Mouse (Mus musculus): ENCODE data around the gene Ankrd40. TPM values are rescaled to one million over a fixed set of nuclear protein-coding genes. Genes with fewer than 3 reads are reported as not detected.

The Ankrd40 gene
- polyA plus RNA-seq, 1 experiment from 2014 or later, result 59.2 TPM

- H3K4me1 ChIP-seq (ENCODE audit: control insufficient read depth in 2 of 2, insufficient read depth in 2 of 2, low read length in 2 of 2), result no peaks in the 10 kb centered on the region
- WGBS, result 52% methylated on average over 2 of the region's 2 CpGs
- no peaks in the 10 kb centered on the region for H3K36me3 ChIP-seq (ENCODE audit: control insufficient read depth, insufficient read depth, low read length)
- no peak overlapping the region for H3K4me3 ChIP-seq (ENCODE audit: control insufficient read depth in 1 of 2, insufficient read depth in 1 of 2, low read depth in 1 of 2, low read length in 2 of 2)
- H3K27me3 ChIP-seq (ENCODE audit: control insufficient read depth, insufficient read depth, low read length), result no peaks in the 10 kb centered on the region; the same call in 1 of the 2 replicates
- no peak overlapping the region for H3K9ac ChIP-seq (ENCODE audit: low read length)
- H3K9me3 ChIP-seq (ENCODE audit: control insufficient read depth, low read length), result no peaks in the 10 kb centered on the region
- no peak overlapping the region for H3K27ac ChIP-seq (replicated peaks in 1 of 2; ENCODE audit: control insufficient read depth in 1 of 2, insufficient read depth in 1 of 2, low read depth in 2 of 2, low read length in 2 of 2)
- H3K4me2 ChIP-seq (ENCODE audit: low read length), result no peak overlapping the region
- no peak for ATAC-seq (ENCODE audit: insufficient number of reproducible peaks, insufficient read depth, low FRiP score, low read depth)
These were observed 51.3 kb downstream of the Ankrd40 start for GRCm38 (mm10) chr11:94379061-94379460.

- H3K4me2 ChIP-seq (ENCODE audit: low read length), result no peak overlapping the region
- H3K36me3 ChIP-seq (ENCODE audit: control insufficient read depth, insufficient read depth, low read length), result no peaks in the 10 kb centered on the region
- H3K4me1 ChIP-seq (ENCODE audit: control insufficient read depth in 2 of 2, insufficient read depth in 2 of 2, low read length in 2 of 2), result no peaks in the 10 kb centered on the region
- H3K27me3 ChIP-seq (ENCODE audit: control insufficient read depth, insufficient read depth, low read length), result no peaks in the 10 kb centered on the region
- WGBS, result 57% methylated on average over 8 of the region's 8 CpGs
- no peak overlapping the region for H3K9ac ChIP-seq (ENCODE audit: low read length)
- ATAC-seq (ENCODE audit: insufficient number of reproducible peaks, insufficient read depth, low FRiP score, low read depth), result no peak
- no peak overlapping the region for H3K4me3 ChIP-seq (ENCODE audit: control insufficient read depth in 1 of 2, insufficient read depth in 1 of 2, low read depth in 1 of 2, low read length in 2 of 2)
- H3K9me3 ChIP-seq (ENCODE audit: control insufficient read depth, low read length), result no peaks in the 10 kb centered on the region
- no peak overlapping the region for H3K27ac ChIP-seq (replicated peaks in 1 of 2; ENCODE audit: control insufficient read depth in 1 of 2, insufficient read depth in 1 of 2, low read depth in 2 of 2, low read length in 2 of 2)
These were observed 51.9 kb downstream of the Ankrd40 start for GRCm38 (mm10) chr11:94379736-94380135.

- 13% methylated on average over 12 of the region's 12 CpGs for WGBS
- no peak overlapping the region; the same call in 1 of the 2 replicates for H3K9ac ChIP-seq (ENCODE audit: low read length)
These were observed 58.4 kb downstream of the Ankrd40 start for GRCm38 (mm10) chr11:94385977-94386771.

DNA sequence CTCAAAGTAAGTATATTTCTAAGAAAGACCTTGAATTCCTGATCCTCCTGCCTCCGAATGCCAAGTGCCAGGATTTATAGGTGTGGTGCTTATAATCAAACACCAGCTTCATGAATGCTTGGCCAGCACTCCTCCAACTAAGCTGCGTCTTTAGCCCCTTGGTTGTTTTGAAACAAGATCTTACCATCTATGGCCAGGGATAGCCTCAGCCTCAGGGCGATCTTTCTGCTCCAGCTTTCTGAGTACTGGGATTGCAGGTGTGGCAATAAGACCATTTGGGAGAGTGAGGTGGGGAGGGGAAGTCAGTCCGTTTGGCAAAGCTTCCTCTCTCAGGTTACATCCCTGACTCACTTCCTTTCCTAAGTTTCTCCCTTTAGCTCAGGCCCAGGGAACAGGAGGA, 60.0 kb downstream of the Ankrd40 start:
- no peak overlapping the region for H3K27ac ChIP-seq (replicated peaks in 1 of 2; ENCODE audit: control insufficient read depth in 1 of 2, insufficient read depth in 1 of 2, low read depth in 2 of 2, low read length in 2 of 2)
- H3K4me2 ChIP-seq (ENCODE audit: low read length), result no peak overlapping the region
- H3K9ac ChIP-seq (ENCODE audit: low read length), result no peak overlapping the region
- H3K4me1 ChIP-seq (ENCODE audit: control insufficient read depth in 2 of 2, insufficient read depth in 2 of 2, low read length in 2 of 2), result peaks cover 17% of the 10 kb centered on the region in 2 experiments
- no peak overlapping the region for H3K4me3 ChIP-seq (ENCODE audit: control insufficient read depth in 1 of 2, insufficient read depth in 1 of 2, low read depth in 1 of 2, low read length in 2 of 2)
- no peak for ATAC-seq (ENCODE audit: insufficient number of reproducible peaks, insufficient read depth, low FRiP score, low read depth)
- peaks cover 10% of the 10 kb centered on the region; the same call in 1 of the 2 replicates for H3K27me3 ChIP-seq (ENCODE audit: control insufficient read depth, insufficient read depth, low read length)
- no peaks in the 10 kb centered on the region for H3K36me3 ChIP-seq (ENCODE audit: control insufficient read depth, insufficient read depth, low read length)
- H3K9me3 ChIP-seq (ENCODE audit: control insufficient read depth, low read length), result no peaks in the 10 kb centered on the region
- 61% methylated on average over 4 of the region's 4 CpGs for WGBS

More at GRCm38 (mm10) chr11:94385977-94386771, 58.4 kb downstream of the Ankrd40 start:
- Histone ChIP-seq H3K9me3 (ENCODE audit: control insufficient read depth, low read length) (no peaks in the 10 kb centered on the region), H3K36me3 (ENCODE audit: control insufficient read depth, insufficient read depth, low read length) (no peaks in the 10 kb centered on the region), H3K4me2 (ENCODE audit: low read length) (peak overlapping the region; percentile 35; the same call in 1 of the 2 replicates), H3K27ac (replicated peaks in 1 of 2; ENCODE audit: control insufficient read depth in 1 of 2, insufficient read depth in 1 of 2, low read depth in 2 of 2, low read length in 2 of 2) (no peak overlapping the region), H3K4me3 (ENCODE audit: control insufficient read depth in 1 of 2, insufficient read depth in 1 of 2, low read depth in 1 of 2, low read length in 2 of 2) (no peak overlapping the region), H3K4me1 (ENCODE audit: control insufficient read depth in 2 of 2, insufficient read depth in 2 of 2, low read length in 2 of 2) (peaks cover 10 to 13% of the 10 kb centered on the region in 2 experiments; a peak in 3 of 4 replicates), H3K27me3 (ENCODE audit: control insufficient read depth, insufficient read depth, low read length) (peaks cover 4% of the 10 kb centered on the region; the same call in 1 of the 2 replicates)
- ATAC-seq (ENCODE audit: insufficient number of reproducible peaks, insufficient read depth, low FRiP score, low read depth), result no peak

DNA sequence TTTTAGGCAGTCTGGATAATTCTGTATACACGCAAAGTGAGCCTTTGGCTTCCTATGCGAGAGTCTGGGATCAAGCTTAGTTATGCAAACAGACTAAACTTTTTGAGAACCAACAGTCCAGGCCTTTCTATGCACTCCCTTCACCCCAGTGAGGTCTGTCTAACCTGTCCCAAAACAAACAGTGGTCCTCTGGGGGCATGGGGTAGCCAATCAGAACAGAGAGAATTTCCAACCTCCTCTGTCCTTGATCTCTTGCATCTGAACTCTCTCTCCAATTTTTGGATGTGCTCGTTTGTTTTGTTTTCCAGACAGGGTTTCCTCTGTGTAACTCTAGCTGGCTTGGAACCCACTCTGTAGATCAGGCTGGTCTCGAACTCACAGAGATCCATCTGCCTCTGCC, 61.2 kb downstream of the Ankrd40 start:
- H3K9ac ChIP-seq (ENCODE audit: low read length), result no peak overlapping the region
- H3K4me2 ChIP-seq (ENCODE audit: low read length), result no peak overlapping the region
- no peaks in the 10 kb centered on the region for H3K9me3 ChIP-seq (ENCODE audit: control insufficient read depth, low read length)
- 77% methylated on average over 4 of the region's 4 CpGs for WGBS
- H3K4me1 ChIP-seq (ENCODE audit: control insufficient read depth in 2 of 2, insufficient read depth in 2 of 2, low read length in 2 of 2), result peaks cover 18 to 19% of the 10 kb centered on the region in 2 experiments
- no peak overlapping the region for H3K27ac ChIP-seq (replicated peaks in 1 of 2; ENCODE audit: control insufficient read depth in 1 of 2, insufficient read depth in 1 of 2, low read depth in 2 of 2, low read length in 2 of 2)
- H3K36me3 ChIP-seq (ENCODE audit: control insufficient read depth, insufficient read depth, low read length), result no peaks in the 10 kb centered on the region
- ATAC-seq (ENCODE audit: insufficient number of reproducible peaks, insufficient read depth, low FRiP score, low read depth), result no peak
- no peak overlapping the region for H3K4me3 ChIP-seq (ENCODE audit: control insufficient read depth in 1 of 2, insufficient read depth in 1 of 2, low read depth in 1 of 2, low read length in 2 of 2)
- peaks cover 10% of the 10 kb centered on the region; the same call in 1 of the 2 replicates for H3K27me3 ChIP-seq (ENCODE audit: control insufficient read depth, insufficient read depth, low read length)

GRCm38 (mm10) chr11:94389724-94390396, 62.1 kb downstream of the Ankrd40 start:
- peaks cover 10% of the 10 kb centered on the region; the same call in 1 of the 2 replicates for H3K27me3 ChIP-seq (ENCODE audit: control insufficient read depth, insufficient read depth, low read length)
- H3K4me3 ChIP-seq (ENCODE audit: control insufficient read depth in 1 of 2, insufficient read depth in 1 of 2, low read depth in 1 of 2, low read length in 2 of 2), result no peak overlapping the region
- no peaks in the 10 kb centered on the region for H3K36me3 ChIP-seq (ENCODE audit: control insufficient read depth, insufficient read depth, low read length)
- peaks cover 18 to 25% of the 10 kb centered on the region in 2 experiments for H3K4me1 ChIP-seq (ENCODE audit: control insufficient read depth in 2 of 2, insufficient read depth in 2 of 2, low read length in 2 of 2)
- H3K9me3 ChIP-seq (ENCODE audit: control insufficient read depth, low read length), result no peaks in the 10 kb centered on the region
- no peak overlapping the region for H3K27ac ChIP-seq (replicated peaks in 1 of 2; ENCODE audit: control insufficient read depth in 1 of 2, insufficient read depth in 1 of 2, low read depth in 2 of 2, low read length in 2 of 2)
- ATAC-seq (ENCODE audit: insufficient number of reproducible peaks, insufficient read depth, low FRiP score, low read depth), result no peak
- WGBS, result 62% methylated on average over 6 of the region's 6 CpGs
- no peak overlapping the region for H3K4me2 ChIP-seq (ENCODE audit: low read length)
- no peak overlapping the region for H3K9ac ChIP-seq (ENCODE audit: low read length)

GRCm38 (mm10) chr11:94390825-94391224, 63.0 kb downstream of the Ankrd40 start:
- no peak overlapping the region for H3K9ac ChIP-seq (ENCODE audit: low read length)
- 90% methylated on average over 6 of the region's 6 CpGs for WGBS
- H3K9me3 ChIP-seq (ENCODE audit: control insufficient read depth, low read length), result no peaks in the 10 kb centered on the region
- no peaks in the 10 kb centered on the region for H3K36me3 ChIP-seq (ENCODE audit: control insufficient read depth, insufficient read depth, low read length)
- ATAC-seq (ENCODE audit: insufficient number of reproducible peaks, insufficient read depth, low FRiP score, low read depth), result no peak
- H3K27me3 ChIP-seq (ENCODE audit: control insufficient read depth, insufficient read depth, low read length), result peaks cover 5% of the 10 kb centered on the region; the same call in 1 of the 2 replicates
- H3K4me3 ChIP-seq (ENCODE audit: control insufficient read depth in 1 of 2, insufficient read depth in 1 of 2, low read depth in 1 of 2, low read length in 2 of 2), result no peak overlapping the region
- H3K27ac ChIP-seq (replicated peaks in 1 of 2; ENCODE audit: control insufficient read depth in 1 of 2, insufficient read depth in 1 of 2, low read depth in 2 of 2, low read length in 2 of 2), result no peak overlapping the region
- H3K4me2 ChIP-seq (ENCODE audit: low read length), result no peak overlapping the region
- peaks cover 14 to 21% of the 10 kb centered on the region in 2 experiments for H3K4me1 ChIP-seq (ENCODE audit: control insufficient read depth in 2 of 2, insufficient read depth in 2 of 2, low read length in 2 of 2)

Data from heart, embryonic 14.5 days (tissue).